Mouse (Mus musculus): Measurements from ENCODE around the gene Tacc3.

The Tacc3 gene

GRCm38 (mm10) chr5:33655251-33655840 is 2.6 kb upstream of the Tacc3 start:
- DNase-seq (ENCODE audit: low read depth, low spot score) = no peak

DNA sequence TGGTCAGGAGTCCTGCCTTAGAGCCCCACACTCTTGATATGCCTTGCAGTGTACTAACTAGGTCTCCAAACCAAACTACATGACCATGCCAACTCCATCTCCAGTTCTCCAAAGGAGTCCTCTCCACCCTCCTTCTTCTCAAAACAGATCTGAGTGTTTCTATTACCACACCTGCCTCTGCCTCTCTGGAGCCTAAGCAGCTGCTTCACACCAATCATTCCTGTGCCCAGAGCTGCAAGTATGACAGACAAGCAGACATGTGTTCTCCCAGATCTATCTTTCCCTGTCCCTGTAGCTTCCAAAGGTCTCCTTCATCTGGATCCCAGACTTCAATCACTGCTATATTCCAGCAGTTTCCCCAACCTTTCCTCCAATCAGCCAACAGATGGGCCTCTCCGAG is 1.2 kb upstream of the Tacc3 start:
- DNase-seq (ENCODE audit: low read depth, low spot score) = no peak

- peak; percentile 72 for DNase-seq (ENCODE audit: low read depth, low spot score)
Measured at GRCm38 (mm10) chr5:33657251-33657786, 609 bp upstream of the Tacc3 start.

- no peak for DNase-seq (ENCODE audit: low read depth, low spot score)
Measured at GRCm38 (mm10) chr5:33658664-33659050, 729 bp downstream of the Tacc3 start.

GRCm38 (mm10) chr5:33668223-33668622 is 10.3 kb downstream of the Tacc3 start:
- DNase-seq (ENCODE audit: low read depth, low spot score) = no peak

- no peak for DNase-seq (ENCODE audit: low read depth, low spot score)
Measured at GRCm38 (mm10) chr5:33671659-33672058, 13.7 kb downstream of the Tacc3 start.

DNA sequence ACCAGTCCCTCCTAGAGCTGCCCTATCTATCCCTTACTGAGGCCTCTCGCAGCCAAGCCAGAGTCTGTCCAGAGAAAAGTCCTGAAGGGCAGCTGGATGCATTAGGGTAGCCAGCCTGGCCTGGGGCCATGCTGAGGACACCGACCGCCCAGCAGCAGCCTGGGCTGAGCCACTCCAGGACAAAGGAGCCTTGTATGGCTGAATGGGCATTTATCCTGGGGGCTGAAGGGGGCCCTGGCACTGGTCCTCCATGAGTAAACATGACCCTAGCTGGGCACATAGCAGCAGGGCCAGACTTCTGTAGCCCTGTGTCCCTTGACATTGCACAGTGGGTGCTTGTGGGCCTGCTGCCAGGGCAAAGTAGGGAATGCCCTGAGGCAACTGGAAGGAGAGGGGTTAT is 16.5 kb downstream of the Tacc3 start:
- no peak for DNase-seq (ENCODE audit: low read depth, low spot score)

DNA sequence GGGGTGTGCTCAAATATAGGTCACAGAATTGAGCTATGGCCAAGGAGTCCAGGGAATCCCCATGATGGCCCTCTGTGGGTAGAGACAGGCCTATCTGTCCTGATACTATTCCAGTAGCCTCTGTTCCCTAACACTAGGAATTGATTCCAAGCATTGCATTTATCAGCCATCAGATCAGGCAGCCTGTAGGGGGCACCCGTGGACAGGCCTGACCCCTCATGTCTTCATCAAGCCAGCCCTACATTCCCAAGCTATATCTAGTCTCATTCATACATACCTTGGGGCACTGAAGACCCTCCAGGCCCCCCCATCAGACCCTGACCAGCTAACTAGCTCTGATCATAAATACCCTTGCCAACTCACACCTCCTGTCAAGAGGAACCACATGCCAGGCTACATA is 18.0 kb downstream of the Tacc3 start:
- DNase-seq (ENCODE audit: low read depth, low spot score) = no peak

- no peak for DNase-seq (ENCODE audit: low read depth, low spot score)
Measured at GRCm38 (mm10) chr5:33678244-33678643, 20.3 kb downstream of the Tacc3 start.

DNA sequence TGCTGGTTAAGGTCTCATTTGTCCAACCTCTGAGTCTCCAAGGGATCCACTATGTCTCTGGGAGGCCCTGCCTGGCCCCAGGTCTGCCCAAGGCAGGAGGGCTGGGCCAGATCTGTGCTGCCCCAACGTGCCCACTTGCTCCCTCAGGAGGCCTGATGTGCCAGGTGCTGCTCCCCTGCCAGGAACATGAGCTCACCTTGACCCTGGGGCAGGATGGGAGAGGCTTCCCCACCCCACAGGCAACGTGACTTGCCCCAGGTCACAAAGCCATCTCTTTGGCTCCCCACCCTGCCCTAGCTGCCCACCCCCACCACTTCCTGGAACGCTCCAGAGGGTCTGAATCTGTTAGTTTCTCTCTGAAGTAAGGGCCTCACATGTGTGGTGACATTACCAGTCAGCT is 23.1 kb downstream of the Tacc3 start:
- DNase-seq (ENCODE audit: low read depth, low spot score) = no peak

DNA sequence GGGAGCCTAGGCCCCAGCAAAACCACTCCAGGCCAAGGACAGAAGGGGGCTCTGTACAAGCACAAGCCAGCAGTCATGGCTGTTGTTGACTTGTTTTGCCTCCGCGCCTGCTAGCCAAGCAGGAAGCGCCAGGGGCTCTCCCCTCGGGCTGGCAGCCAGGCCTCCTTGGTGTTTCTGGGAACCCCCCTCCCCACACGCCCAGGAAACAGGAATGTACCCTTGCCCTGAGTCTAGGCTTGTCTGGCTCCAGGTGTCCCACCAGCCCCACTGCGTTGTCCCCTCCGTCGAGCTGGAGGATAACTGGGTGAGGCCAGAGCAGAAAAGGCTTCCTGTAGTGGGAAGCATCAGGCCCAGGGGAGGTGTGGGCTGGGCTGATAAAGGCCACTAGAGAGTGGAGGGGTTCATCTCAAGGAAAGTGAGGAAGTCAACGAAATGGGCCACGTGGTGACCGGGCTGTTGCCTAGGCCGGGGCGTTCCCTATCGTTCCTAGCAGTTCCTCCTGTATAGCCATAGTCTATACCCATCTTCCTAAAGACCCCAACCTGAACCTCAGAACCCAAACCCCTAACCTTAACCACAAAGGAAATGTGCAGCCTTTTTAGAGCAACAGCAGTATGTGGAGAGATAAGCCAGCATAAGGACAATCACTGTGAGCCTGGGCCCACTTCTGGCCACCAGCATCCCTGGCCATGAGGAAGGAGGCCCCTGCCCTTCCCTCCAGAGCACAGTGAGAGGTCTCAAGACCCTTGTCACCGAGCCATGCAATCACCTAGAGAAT is 23.9 kb downstream of the Tacc3 start:
- no peak for DNase-seq (ENCODE audit: low read depth, low spot score)

GRCm38 (mm10) chr5:33682963-33683362 is 25.0 kb downstream of the Tacc3 start:
- DNase-seq (ENCODE audit: low read depth, low spot score) = no peak

DNA sequence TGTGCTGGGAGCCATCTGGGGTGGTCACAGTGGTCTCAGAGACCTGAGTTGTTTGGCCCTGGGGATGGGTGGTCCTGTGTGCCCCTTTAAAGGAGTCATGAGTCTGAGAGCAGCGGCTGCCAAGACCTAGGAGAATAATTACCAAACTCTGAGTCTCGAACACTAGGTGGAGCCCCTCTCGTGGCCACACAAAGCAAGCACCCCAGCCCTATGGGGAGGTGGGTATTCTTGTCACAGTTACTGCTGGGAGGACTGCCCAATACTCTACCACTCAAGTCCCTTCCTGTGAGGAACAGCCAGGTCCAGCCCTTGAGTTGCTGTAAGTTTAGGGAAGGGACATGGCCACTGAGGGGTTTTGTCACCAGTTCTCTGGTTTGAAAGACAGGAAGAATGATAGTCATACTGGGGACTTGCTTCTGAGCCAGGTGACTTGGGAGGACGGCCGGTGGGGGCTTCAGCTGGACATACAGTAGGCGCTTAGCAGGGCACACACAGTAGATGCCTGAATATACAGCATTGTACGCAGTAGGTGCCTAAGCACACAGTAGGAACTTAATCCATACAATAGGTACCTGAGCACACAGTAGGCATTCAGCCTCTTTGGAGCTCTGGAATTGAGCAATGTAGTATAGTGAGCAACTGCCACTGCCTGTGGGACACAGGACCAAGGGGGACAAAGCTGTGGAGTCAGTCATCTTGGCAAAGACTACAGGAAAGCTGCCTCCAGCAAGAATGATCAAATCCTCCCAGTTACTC is 26.1 kb downstream of the Tacc3 start:
- DNase-seq (ENCODE audit: low read depth, low spot score) = no peak

DNA sequence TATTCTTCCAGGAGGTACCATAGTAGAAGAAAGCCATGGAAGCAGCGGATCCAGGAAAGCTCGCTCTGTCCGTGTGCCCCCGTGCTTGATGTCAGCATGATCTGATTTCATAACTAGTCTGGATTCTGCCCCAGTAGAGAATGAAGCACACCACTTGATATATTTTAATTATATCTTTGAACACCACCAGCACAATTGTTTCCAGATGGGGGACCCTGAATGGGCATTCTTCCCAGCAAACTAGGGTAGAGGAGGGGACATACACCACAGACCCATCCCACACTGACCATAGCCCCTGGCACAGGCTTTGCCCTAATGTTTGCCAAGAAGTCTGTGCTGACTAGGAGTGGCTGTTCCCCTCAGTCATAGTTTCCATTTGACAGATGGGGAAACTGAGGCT is 27.0 kb downstream of the Tacc3 start:
- no peak for DNase-seq (ENCODE audit: low read depth, low spot score)

- no peak for DNase-seq (ENCODE audit: low read depth, low spot score)
Measured at GRCm38 (mm10) chr5:33687142-33687541, 29.2 kb downstream of the Tacc3 start.

DNA sequence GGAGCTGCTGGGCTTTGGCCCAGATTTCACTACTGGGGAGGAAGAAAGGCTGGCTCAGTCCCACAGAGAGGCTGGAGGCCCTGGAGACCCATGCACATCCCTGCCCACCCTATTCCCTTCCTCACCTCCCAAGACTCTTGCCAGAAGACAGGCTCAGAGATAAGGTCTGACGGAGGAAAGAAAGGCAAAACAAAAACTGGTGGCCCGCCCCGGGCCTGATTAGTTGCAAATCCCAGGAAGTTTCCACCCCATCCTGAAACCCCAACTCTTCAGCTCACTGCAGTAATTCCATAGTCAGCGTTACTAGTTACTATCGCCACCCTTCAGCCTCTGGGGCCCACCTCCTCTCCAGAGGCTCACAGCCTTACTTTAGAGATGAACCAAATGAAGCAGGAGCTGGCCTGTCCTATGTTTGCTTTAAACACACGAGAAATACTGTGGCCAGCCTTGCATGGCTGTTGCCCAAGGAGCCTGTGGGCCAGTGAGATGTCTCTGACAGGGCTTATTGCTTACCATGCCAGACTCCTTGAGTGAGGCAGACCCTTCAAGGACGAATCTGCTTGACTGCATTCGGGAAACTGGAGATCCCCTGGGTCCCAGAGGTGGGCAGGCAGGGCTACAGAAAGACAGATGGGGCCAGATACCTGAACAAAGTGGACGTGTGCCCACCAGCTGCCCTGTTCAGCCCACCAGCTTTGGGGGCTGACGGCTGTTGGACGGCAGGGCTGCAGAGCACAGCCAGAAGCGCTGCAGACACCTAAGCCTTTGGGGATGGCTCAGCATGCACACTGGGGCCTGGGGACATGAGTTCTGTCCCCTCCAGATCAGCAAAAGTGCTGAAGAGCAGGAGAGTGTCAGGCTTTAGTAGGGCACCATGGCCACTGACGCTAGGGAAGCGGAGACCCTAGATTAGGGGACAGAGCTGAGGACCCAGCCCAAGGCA is 30.6 kb downstream of the Tacc3 start:
- no peak for DNase-seq (ENCODE audit: low read depth, low spot score)

- no peak for DNase-seq (ENCODE audit: low read depth, low spot score)
Measured at GRCm38 (mm10) chr5:33689221-33689844, 31.4 kb downstream of the Tacc3 start.

- DNase-seq (ENCODE audit: low read depth, low spot score) = no peak
Measured at GRCm38 (mm10) chr5:33689852-33690645, 32.1 kb downstream of the Tacc3 start.

DNA sequence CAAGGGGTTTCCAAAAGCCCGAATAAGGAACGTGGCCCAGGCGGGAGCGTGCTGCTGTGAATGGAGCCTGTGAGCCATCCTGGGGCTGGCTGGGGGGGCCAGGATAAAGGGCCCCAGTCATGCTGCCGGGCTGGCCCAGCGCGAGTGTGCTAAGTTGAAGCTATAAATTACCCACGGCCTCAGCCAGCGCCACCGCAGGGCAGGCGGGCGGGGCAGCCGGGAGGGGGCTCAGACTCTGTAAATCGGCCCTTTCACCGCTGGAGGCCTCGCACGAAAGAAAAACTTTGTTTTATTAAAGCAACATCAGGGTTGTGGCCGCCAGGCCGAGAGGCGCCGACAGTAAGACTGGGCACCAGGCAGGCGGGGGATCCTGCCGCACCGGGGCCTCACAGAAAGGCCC is 34.5 kb downstream of the Tacc3 start:
- no peak for DNase-seq (ENCODE audit: low read depth, low spot score)

DNA sequence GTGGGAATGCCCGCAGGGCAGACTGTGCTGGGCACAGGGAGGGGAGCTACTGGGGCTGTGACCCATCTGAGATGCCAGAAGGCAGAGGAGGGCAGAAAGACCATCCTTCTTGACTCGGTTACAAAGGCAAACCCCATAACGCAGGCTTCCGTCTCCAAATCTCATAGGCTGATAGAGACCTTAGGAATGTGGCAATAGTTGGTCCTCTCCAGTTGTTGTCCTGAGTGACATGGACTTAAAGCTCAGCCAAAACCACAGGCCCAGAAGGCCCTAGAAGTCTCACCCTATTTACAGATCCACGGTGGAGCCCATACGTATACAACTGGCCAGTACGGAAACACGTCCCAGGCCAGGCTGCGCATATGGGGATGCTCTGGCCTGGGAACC is 36.5 kb downstream of the Tacc3 start:
- no peak for DNase-seq (ENCODE audit: low read depth, low spot score)

Data from c-Kit-negative CD71-positive TER-119-positive erythroid progenitor cells, embryonic 14.5 days (primary cell).